Mouse (Mus musculus): Measurements from ENCODE around the gene Coro1a. TPM values are rescaled to one million over a fixed set of nuclear protein-coding genes. Genes with fewer than 3 reads are reported as not detected.
"Not testable (repeated sequence)": the region's sequence is repeated elsewhere in the genome, so short reads cannot be mapped to it uniquely, and the experiment has no call there.

The Coro1a gene
- polyA plus RNA-seq, 1 experiment: 71.6 TPM

DNA sequence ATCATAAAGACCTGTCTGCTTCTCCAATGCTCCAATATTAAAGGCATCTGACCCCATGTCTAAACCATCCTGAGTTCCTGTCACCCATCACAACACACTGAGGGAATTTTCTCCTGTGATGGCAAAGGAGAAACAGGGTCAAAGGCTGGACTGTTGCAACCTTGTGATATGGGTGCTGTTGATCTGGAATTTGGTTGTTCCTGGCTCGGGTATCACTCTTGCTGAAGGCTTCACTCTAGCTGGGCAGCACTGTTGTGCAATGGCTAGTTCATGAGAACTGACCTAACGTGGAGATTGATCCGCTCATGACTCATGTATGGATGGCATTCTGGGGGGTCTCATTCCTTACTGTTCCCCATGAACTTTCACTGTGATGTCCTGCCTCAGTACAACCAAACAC, 18.6 kb downstream of the Coro1a start:
- no peak for DNase-seq
- WGBS: 83% methylated on average over 3 of the region's 3 CpGs

DNA sequence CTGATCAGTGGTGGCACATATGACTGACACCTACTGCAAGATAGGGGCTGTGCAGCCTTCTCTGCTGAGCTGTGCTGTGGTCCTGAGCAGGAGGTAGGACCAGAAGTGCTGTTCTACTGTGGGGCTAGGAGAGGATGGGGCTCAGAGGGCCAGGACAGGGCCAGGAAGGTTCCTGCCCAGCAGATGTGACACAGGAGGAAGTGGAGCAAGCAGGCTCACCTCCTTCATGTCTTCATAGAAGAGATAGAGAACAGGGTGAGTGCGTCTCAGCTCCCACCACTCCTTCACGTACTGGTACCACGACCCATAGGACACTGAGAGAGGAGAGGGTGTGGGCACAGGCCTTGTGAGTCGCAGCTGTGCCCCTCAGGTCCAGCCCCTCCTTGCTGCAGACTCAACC, 19.4 kb downstream of the Coro1a start:
- not testable (repeated sequence) for H3K4me1 ChIP-seq (ENCODE audit: control insufficient read depth, insufficient read depth, low read length); H3K36me3 ChIP-seq (ENCODE audit: control insufficient read depth, insufficient read depth, low read length); H3K27ac ChIP-seq (ENCODE audit: insufficient read depth, low read depth, low read length); DNase-seq; H3K27me3 ChIP-seq (replicated peaks; ENCODE audit: control insufficient read depth, insufficient read depth, low read length); H3K4me3 ChIP-seq (ENCODE audit: insufficient read depth, low read depth, low read length)
- WGBS: 84% methylated on average over 4 of the region's 4 CpGs

More for the DNA sequence above, 18.6 kb downstream of the Coro1a start:
- no peaks in the 10 kb centered on the region; the same call in 1 of the 2 replicates for H3K4me1 ChIP-seq (ENCODE audit: control insufficient read depth, insufficient read depth, low read length)
- H3K4me3 ChIP-seq (ENCODE audit: insufficient read depth, low read depth, low read length): no peak overlapping the region
- no peak for TF ChIP-seq CTCF (conservative IDR thresholded peaks at IDR 0.05; ENCODE audit: insufficient read depth, insufficient read length, low read depth, low read length)
- TF ChIP-seq POLR2A (IDR thresholded peaks at IDR 0.05; ENCODE audit: low read depth, low read length): no peak
- H3K27me3 ChIP-seq (replicated peaks; ENCODE audit: control insufficient read depth, insufficient read depth, low read length): no peaks in the 10 kb centered on the region
- H3K36me3 ChIP-seq (ENCODE audit: control insufficient read depth, insufficient read depth, low read length): no peaks in the 10 kb centered on the region
- no peak overlapping the region for H3K27ac ChIP-seq (ENCODE audit: insufficient read depth, low read depth, low read length)

DNA sequence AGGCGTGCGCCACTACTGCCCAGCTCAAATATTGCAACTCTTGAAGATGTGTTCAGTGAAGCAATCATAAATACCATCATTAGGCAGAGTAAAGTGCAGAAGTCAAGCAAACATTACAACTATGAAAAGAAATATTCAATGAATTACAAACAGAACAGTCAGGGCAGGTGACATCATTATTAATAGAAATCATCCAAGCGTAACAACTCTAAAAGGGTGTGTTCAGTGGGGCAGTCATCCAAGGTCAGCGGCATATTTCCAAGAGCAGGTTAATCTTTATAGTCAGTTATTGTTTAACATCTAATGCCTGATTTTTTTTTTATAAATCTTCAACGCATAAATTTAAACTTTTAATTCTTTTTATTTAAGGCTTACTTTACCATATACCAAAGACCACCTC, 26.4 kb downstream of the Coro1a start:
- H3K27ac ChIP-seq (ENCODE audit: insufficient read depth, low read depth, low read length): no peak overlapping the region
- no peak overlapping the region for H3K4me3 ChIP-seq (ENCODE audit: insufficient read depth, low read depth, low read length)
- no peaks in the 10 kb centered on the region for H3K27me3 ChIP-seq (replicated peaks; ENCODE audit: control insufficient read depth, insufficient read depth, low read length)
- TF ChIP-seq POLR2A (IDR thresholded peaks at IDR 0.05; ENCODE audit: low read depth, low read length): no peak
- 0 out of 2 replicates have a peak, but pooled peaks have one; percentile 7 for TF ChIP-seq CTCF (conservative IDR thresholded peaks at IDR 0.05; ENCODE audit: insufficient read depth, insufficient read length, low read depth, low read length)
- H3K4me1 ChIP-seq (ENCODE audit: control insufficient read depth, insufficient read depth, low read length): peaks cover 14% of the 10 kb centered on the region
- 41% methylated on average over 5 of the region's 5 CpGs for WGBS
- peak; percentile 88 for DNase-seq
- H3K36me3 ChIP-seq (ENCODE audit: control insufficient read depth, insufficient read depth, low read length): no peaks in the 10 kb centered on the region

DNA sequence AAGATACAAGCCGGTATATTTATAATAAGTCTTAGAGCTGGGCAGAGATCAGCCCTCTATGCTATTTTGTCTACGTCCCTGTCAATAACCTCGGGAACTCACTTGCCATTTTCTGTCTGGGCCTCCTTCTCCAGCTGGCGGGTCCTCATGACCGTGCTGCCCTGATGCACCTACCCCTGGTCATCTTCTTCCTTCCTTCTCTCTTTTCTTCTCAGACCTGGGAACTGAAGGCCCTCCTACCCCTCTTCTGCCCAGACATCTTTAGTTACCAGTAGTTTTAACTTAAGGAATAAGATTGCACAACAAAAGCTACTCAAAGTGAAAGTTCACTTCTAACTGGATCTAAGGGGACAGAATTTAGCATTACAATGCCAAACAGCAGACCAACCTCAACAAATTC, 27.9 kb downstream of the Coro1a start:
- no peak for DNase-seq
- TF ChIP-seq POLR2A (IDR thresholded peaks at IDR 0.05; ENCODE audit: low read depth, low read length) (no peak), CTCF (conservative IDR thresholded peaks at IDR 0.05; ENCODE audit: insufficient read depth, insufficient read length, low read depth, low read length) (no peak)
- H3K27me3 ChIP-seq (replicated peaks; ENCODE audit: control insufficient read depth, insufficient read depth, low read length): no peaks in the 10 kb centered on the region
- H3K27ac ChIP-seq (ENCODE audit: insufficient read depth, low read depth, low read length): no peak overlapping the region
- H3K4me3 ChIP-seq (ENCODE audit: insufficient read depth, low read depth, low read length): no peak overlapping the region
- no peaks in the 10 kb centered on the region for H3K36me3 ChIP-seq (ENCODE audit: control insufficient read depth, insufficient read depth, low read length)
- 93% methylated on average over 5 of the region's 5 CpGs for WGBS
- peaks cover 17% of the 10 kb centered on the region for H3K4me1 ChIP-seq (ENCODE audit: control insufficient read depth, insufficient read depth, low read length)

DNA sequence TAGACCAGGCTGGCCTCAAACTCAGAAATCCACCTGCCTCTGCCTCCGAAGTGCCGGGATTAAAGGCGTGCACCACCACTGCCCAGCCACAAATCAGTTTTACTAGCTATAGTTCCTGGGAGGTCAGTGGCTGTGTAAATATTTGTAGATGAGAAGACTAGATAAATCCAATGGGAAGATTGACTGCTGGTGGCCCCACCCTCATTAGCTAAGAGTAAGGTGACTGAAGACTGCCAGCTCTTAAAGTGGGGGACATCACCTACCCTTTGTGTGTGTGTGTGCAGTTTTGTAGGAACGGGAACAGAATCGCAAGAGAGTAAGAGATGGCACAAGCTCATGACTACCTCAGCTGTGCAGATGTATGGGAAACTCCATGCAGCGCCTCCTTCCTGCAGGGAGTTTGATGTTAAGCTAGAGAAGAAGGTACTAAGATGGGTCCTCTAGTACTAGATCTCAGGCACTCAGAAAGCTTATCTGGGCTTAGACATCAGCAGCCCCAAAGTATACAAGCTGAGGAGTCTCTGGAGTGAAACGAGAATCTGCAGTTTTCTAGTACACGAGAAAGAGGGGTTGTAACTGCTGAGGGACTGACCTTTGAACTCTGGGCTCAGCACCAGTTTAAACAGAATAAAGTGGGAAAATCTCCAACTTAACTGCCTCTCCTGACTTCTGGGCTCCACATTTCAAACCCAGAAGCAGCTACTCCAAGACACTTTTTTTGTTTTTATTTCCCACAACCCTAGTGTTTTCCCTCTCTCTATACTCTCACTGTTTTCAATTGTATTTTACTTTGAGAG, 28.8 kb downstream of the Coro1a start:
- Histone ChIP-seq H3K27ac (ENCODE audit: insufficient read depth, low read depth, low read length) (no peak overlapping the region), H3K4me1 (ENCODE audit: control insufficient read depth, insufficient read depth, low read length) (peaks cover 17% of the 10 kb centered on the region), H3K27me3 (replicated peaks; ENCODE audit: control insufficient read depth, insufficient read depth, low read length) (no peaks in the 10 kb centered on the region), H3K36me3 (ENCODE audit: control insufficient read depth, insufficient read depth, low read length) (no peaks in the 10 kb centered on the region), H3K4me3 (ENCODE audit: insufficient read depth, low read depth, low read length) (no peak overlapping the region)
- WGBS: 74% methylated on average over 8 of the region's 8 CpGs
- DNase-seq: peak; percentile 77
- TF ChIP-seq POLR2A (IDR thresholded peaks at IDR 0.05; ENCODE audit: low read depth, low read length) (no peak), CTCF (conservative IDR thresholded peaks at IDR 0.05; ENCODE audit: insufficient read depth, insufficient read length, low read depth, low read length) (no peak)

DNA sequence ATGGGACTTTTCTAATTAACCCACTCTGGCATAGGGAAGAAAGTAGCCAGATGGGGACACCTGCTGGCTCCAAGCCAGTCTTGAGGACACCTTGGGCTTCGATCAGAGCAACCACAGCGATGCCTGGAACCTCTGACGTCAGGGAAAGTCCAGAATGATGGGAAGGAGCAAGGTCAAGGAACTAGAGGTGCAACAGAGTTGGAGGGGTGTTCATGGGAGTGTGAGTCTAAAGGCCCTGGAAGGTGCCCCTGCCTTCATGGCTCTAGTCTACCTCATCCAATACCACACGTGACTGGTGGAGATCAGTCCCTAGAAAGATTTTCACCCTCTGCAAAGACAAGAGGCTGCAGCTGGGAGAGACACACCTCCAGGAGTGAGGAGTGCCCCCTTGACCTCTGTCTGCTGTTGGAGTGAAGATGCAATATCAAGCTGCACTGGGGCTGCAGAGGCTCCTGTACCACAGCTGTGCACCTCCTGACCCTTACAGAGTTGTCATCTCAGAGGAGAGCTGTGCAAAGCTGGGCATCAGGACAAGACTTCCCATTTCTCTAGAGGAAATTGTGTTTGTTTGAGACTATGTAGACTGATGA, 30.9 kb downstream of the Coro1a start:
- 21% methylated on average over 4 of the region's 4 CpGs for WGBS
- TF ChIP-seq POLR2A (IDR thresholded peaks at IDR 0.05; ENCODE audit: low read depth, low read length) (no peak), CTCF (conservative IDR thresholded peaks at IDR 0.05; ENCODE audit: insufficient read depth, insufficient read length, low read depth, low read length) (no peak)
- H3K27me3 ChIP-seq (replicated peaks; ENCODE audit: control insufficient read depth, insufficient read depth, low read length): no peaks in the 10 kb centered on the region
- H3K4me1 ChIP-seq (ENCODE audit: control insufficient read depth, insufficient read depth, low read length): peaks cover 17% of the 10 kb centered on the region
- H3K36me3 ChIP-seq (ENCODE audit: control insufficient read depth, insufficient read depth, low read length): peaks cover 4% of the 10 kb centered on the region
- DNase-seq: no peak
- no peak overlapping the region for H3K4me3 ChIP-seq (ENCODE audit: insufficient read depth, low read depth, low read length)
- H3K27ac ChIP-seq (ENCODE audit: insufficient read depth, low read depth, low read length): peak overlapping the region; percentile 88

DNA sequence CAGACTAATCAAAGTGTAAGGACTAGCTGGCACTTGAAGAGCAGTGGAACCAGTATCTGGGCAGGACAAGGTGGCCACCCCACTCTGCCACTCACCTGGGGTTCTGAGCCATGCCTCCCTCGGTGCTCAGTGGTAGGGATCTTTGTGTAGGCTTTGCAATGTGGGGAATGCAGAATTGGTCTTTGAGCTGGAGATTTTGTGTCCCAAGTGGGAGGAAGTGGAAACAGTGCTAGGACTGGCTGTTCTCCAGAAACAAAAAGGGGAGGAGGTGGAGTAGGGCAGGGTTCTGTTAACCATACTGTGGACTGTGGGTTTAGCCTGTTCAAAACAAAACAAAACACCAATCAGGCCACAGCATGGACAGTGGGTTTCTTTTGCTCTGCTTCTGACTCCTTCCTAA, 31.4 kb downstream of the Coro1a start, which contains the start of gene Sult1a1:
Gene Sult1a1 (minus strand): TSS at position 226 of the 400 bp plus-strand sequence.
- H3K27me3 ChIP-seq (replicated peaks; ENCODE audit: control insufficient read depth, insufficient read depth, low read length): no peaks in the 10 kb centered on the region
- peak; percentile 15 for TF ChIP-seq POLR2A (IDR thresholded peaks at IDR 0.05; ENCODE audit: low read depth, low read length)
- no peak for TF ChIP-seq CTCF (conservative IDR thresholded peaks at IDR 0.05; ENCODE audit: insufficient read depth, insufficient read length, low read depth, low read length)
- peak; percentile 90 for DNase-seq
- 3% methylated on average over 1 of the region's 1 CpGs for WGBS
- peak within 1 kb of the TSS; percentile 88 for H3K27ac ChIP-seq (ENCODE audit: insufficient read depth, low read depth, low read length)
- peak within 1 kb of the TSS; percentile 49 for H3K4me3 ChIP-seq (ENCODE audit: insufficient read depth, low read depth, low read length)
- peaks cover 4% of the 10 kb centered on the region for H3K36me3 ChIP-seq (ENCODE audit: control insufficient read depth, insufficient read depth, low read length)
- H3K4me1 ChIP-seq (ENCODE audit: control insufficient read depth, insufficient read depth, low read length): peaks cover 17% of the 10 kb centered on the region

All from kidney, adult 2 months (tissue).